Mouse (Mus musculus): ENCODE data around the gene Serpinf2. TPM values are rescaled to one million over a fixed set of nuclear protein-coding genes. Genes with fewer than 3 reads are reported as not detected.

The Serpinf2 gene
- polyA plus RNA-seq, 1 experiment, result 1.4 TPM

DNA sequence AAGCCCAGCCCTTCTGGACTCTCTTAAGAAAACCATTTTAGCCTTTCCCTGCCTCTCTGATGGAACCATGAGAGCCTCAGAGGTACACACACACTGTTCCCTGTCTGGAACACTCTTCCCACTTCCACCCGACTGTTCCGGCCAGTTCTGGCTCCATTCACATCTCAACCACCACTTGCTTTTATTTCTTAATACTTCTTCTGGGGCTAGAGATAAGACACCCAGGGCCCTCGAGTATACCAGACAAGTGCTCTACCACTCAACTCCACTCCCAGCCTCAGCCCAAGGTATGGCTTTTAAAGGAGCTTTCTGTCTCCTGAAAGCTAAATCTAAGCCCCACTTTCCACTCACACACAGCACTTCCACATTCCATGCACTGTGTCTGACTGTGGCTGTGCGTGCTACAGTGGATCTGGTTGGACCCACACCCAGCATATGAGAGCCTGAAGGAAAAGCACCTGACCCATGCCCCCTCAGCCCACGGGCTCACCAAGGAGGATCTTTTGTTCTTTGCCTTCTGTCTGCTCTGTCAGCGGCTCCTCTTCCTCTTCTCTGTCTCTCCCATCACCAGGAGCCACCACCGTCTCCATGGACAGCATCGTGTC, 11.0 kb upstream of the Serpinf2 start:
- WGBS, result 87% methylated on average over 8 of the region's 8 CpGs
- no peaks in the 10 kb centered on the region for H3K27me3 ChIP-seq (ENCODE audit: control insufficient read depth, insufficient read depth, low read length)
- peaks cover 27% of the 10 kb centered on the region for H3K4me1 ChIP-seq (replicated peaks; ENCODE audit: control insufficient read depth, insufficient read depth, low read length)
- no peak for TF ChIP-seq CTCF (IDR thresholded peaks at IDR 0.05; ENCODE audit: borderline replicate concordance, control insufficient read depth, extremely low read depth, insufficient read depth, low read length, poor library complexity)
- no peak for TF ChIP-seq POLR2A (IDR thresholded peaks at IDR 0.05; ENCODE audit: control insufficient read depth, extremely low read depth, insufficient read depth, low read length, poor library complexity)
- H3K36me3 ChIP-seq (ENCODE audit: control insufficient read depth, insufficient read depth, low read length), result peaks cover 18% of the 10 kb centered on the region
- no peak overlapping the region for H3K27ac ChIP-seq (ENCODE audit: control insufficient read depth, insufficient read depth, low read length)
- H3K4me3 ChIP-seq (ENCODE audit: control insufficient read depth, insufficient read depth, low read length), result no peak overlapping the region
- no peak for DNase-seq

DNA sequence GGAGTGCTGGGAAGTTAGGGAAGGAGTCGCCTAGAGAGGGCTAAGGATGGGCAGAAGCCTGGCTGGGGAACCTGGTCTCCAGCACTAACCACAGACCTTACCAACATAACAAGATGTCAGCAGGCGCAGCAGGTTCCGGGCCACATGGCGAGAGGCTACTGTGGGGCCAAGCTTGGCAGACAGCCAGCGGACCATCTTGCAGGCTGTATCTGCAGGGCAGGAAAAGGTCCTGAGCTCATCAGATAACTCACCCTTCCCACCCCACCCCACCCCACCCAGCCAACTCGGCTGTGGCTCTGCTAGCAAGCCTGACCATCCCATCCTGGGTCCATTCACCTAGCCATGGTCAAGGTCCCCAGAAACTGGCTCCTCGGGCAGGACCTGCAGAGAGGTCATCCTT, 10.3 kb upstream of the Serpinf2 start:
- Histone ChIP-seq H3K36me3 (ENCODE audit: control insufficient read depth, insufficient read depth, low read length) (peaks cover 18% of the 10 kb centered on the region), H3K4me1 (replicated peaks; ENCODE audit: control insufficient read depth, insufficient read depth, low read length) (peaks cover 20% of the 10 kb centered on the region), H3K27ac (ENCODE audit: control insufficient read depth, insufficient read depth, low read length) (no peak overlapping the region), H3K27me3 (ENCODE audit: control insufficient read depth, insufficient read depth, low read length) (no peaks in the 10 kb centered on the region), H3K4me3 (ENCODE audit: control insufficient read depth, insufficient read depth, low read length) (no peak overlapping the region)
- WGBS, result 86% methylated on average over 7 of the region's 7 CpGs
- no peak for DNase-seq
- TF ChIP-seq POLR2A (IDR thresholded peaks at IDR 0.05; ENCODE audit: control insufficient read depth, extremely low read depth, insufficient read depth, low read length, poor library complexity) (no peak), CTCF (IDR thresholded peaks at IDR 0.05; ENCODE audit: borderline replicate concordance, control insufficient read depth, extremely low read depth, insufficient read depth, low read length, poor library complexity) (no peak)

DNA sequence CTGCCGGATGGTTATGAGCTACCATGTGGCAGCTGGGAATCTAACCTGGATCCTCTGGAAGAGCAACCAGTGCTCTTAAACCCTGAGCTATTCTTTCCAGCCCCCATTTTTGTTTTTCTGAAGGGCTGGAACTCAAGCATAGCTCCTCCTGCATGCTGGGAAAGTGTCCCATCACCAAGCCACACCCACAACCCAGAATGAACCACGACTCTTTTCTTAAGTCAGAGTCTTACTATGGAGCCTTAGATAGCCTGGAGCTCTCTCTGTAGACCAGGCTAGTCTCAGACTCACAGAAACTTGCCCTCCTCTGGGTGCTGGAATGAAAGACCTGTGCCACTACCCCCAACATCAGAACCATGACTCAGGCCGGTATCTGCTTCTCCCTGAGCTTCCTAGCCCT, 9.2 kb upstream of the Serpinf2 start:
- TF ChIP-seq CTCF (IDR thresholded peaks at IDR 0.05; ENCODE audit: borderline replicate concordance, control insufficient read depth, extremely low read depth, insufficient read depth, low read length, poor library complexity) (no peak), POLR2A (IDR thresholded peaks at IDR 0.05; ENCODE audit: control insufficient read depth, extremely low read depth, insufficient read depth, low read length, poor library complexity) (no peak)
- no peak overlapping the region for H3K4me3 ChIP-seq (ENCODE audit: control insufficient read depth, insufficient read depth, low read length)
- WGBS, result 72% methylated on average over 3 of the region's 3 CpGs
- H3K27ac ChIP-seq (ENCODE audit: control insufficient read depth, insufficient read depth, low read length), result no peak overlapping the region
- H3K27me3 ChIP-seq (ENCODE audit: control insufficient read depth, insufficient read depth, low read length), result no peaks in the 10 kb centered on the region
- DNase-seq, result no peak
- peaks cover 18% of the 10 kb centered on the region for H3K36me3 ChIP-seq (ENCODE audit: control insufficient read depth, insufficient read depth, low read length)
- H3K4me1 ChIP-seq (replicated peaks; ENCODE audit: control insufficient read depth, insufficient read depth, low read length), result peaks cover 13% of the 10 kb centered on the region

DNA sequence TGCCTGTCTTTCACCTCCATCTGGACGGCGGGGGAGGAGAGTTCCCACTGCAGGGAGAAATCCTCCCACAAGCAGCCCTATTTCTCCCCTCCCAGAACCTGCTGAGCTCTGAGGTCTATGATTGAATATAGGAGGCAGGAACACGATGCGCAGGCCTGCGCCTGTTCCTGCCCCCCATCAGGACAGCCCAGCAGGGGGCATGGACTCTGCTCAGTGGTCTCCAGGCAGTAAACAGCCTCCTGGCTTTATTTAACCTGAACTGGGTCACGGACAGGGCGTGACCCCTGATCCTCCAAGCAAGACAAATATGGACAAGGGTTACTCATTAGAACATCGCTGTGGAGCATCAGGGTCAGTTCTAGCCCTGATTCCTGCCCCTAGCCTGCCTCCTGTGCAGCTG, 4.3 kb upstream of the Serpinf2 start:
- no peak overlapping the region for H3K4me3 ChIP-seq (ENCODE audit: control insufficient read depth, insufficient read depth, low read length)
- H3K27me3 ChIP-seq (ENCODE audit: control insufficient read depth, insufficient read depth, low read length), result no peaks in the 10 kb centered on the region
- no peaks in the 10 kb centered on the region for H3K4me1 ChIP-seq (replicated peaks; ENCODE audit: control insufficient read depth, insufficient read depth, low read length)
- WGBS, result 95% methylated on average over 8 of the region's 8 CpGs
- H3K27ac ChIP-seq (ENCODE audit: control insufficient read depth, insufficient read depth, low read length), result no peak overlapping the region
- no peak for DNase-seq
- peaks cover 20% of the 10 kb centered on the region for H3K36me3 ChIP-seq (ENCODE audit: control insufficient read depth, insufficient read depth, low read length)
- TF ChIP-seq CTCF (IDR thresholded peaks at IDR 0.05; ENCODE audit: borderline replicate concordance, control insufficient read depth, extremely low read depth, insufficient read depth, low read length, poor library complexity) (no peak), POLR2A (IDR thresholded peaks at IDR 0.05; ENCODE audit: control insufficient read depth, extremely low read depth, insufficient read depth, low read length, poor library complexity) (no peak)

DNA sequence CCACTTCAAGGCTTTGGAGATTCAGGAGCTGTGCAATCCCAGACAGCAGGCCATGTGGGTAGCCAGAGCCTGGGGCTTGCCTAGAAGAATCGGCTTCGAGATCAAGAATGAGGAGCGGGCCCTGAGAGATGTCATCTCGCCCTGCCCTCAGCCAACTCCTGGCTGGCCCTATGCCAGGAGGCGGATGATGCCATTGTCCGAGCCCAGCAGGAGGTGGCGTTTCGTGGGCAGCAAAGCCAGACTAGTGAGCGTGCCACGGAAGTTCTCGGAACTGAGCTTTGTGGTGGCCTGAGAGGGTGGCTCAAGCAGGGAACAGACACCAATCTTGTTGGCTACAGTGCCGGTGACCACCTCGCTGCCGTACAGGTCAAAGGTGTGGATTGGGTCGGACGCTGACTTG, 2.2 kb upstream of the Serpinf2 start:
- Histone ChIP-seq H3K4me1 (replicated peaks; ENCODE audit: control insufficient read depth, insufficient read depth, low read length) (no peaks in the 10 kb centered on the region), H3K36me3 (ENCODE audit: control insufficient read depth, insufficient read depth, low read length) (peaks cover 5% of the 10 kb centered on the region; the same call in 1 of the 2 replicates), H3K27me3 (ENCODE audit: control insufficient read depth, insufficient read depth, low read length) (no peaks in the 10 kb centered on the region), H3K27ac (ENCODE audit: control insufficient read depth, insufficient read depth, low read length) (no peak overlapping the region), H3K4me3 (ENCODE audit: control insufficient read depth, insufficient read depth, low read length) (no peak overlapping the region)
- 98% methylated on average over 16 of the region's 16 CpGs for WGBS
- no peak for TF ChIP-seq CTCF (IDR thresholded peaks at IDR 0.05; ENCODE audit: borderline replicate concordance, control insufficient read depth, extremely low read depth, insufficient read depth, low read length, poor library complexity)
- TF ChIP-seq POLR2A (IDR thresholded peaks at IDR 0.05; ENCODE audit: control insufficient read depth, extremely low read depth, insufficient read depth, low read length, poor library complexity), result no peak
- DNase-seq, result no peak

DNA sequence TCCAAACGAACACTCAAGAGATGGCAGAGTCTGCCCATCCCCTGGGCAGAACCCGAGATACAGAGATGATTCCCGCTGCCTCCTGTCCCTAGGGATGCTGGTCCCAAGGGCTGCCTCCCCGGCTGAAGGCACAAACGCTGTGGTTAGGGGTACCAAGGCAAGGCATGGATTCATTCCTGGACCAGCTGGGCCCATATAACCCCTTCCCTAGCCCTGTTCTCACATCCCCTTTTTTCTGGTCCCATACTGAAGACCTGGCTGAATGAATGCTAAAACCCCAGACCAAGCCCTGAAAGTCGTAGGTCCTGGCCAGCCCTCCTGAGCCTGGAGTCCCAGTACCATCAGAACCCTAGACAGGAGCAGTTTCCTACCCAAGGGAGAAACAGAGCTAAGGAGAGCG, 1.6 kb upstream of the Serpinf2 start:
- Histone ChIP-seq H3K4me1 (replicated peaks; ENCODE audit: control insufficient read depth, insufficient read depth, low read length) (no peaks in the 10 kb centered on the region), H3K36me3 (ENCODE audit: control insufficient read depth, insufficient read depth, low read length) (peaks cover 5% of the 10 kb centered on the region; the same call in 1 of the 2 replicates), H3K27me3 (ENCODE audit: control insufficient read depth, insufficient read depth, low read length) (no peaks in the 10 kb centered on the region), H3K27ac (ENCODE audit: control insufficient read depth, insufficient read depth, low read length) (no peak overlapping the region), H3K4me3 (ENCODE audit: control insufficient read depth, insufficient read depth, low read length) (no peak overlapping the region)
- DNase-seq, result no peak
- WGBS, result 93% methylated on average over 7 of the region's 7 CpGs
- TF ChIP-seq CTCF (IDR thresholded peaks at IDR 0.05; ENCODE audit: borderline replicate concordance, control insufficient read depth, extremely low read depth, insufficient read depth, low read length, poor library complexity), result no peak
- TF ChIP-seq POLR2A (IDR thresholded peaks at IDR 0.05; ENCODE audit: control insufficient read depth, extremely low read depth, insufficient read depth, low read length, poor library complexity), result no peak

DNA sequence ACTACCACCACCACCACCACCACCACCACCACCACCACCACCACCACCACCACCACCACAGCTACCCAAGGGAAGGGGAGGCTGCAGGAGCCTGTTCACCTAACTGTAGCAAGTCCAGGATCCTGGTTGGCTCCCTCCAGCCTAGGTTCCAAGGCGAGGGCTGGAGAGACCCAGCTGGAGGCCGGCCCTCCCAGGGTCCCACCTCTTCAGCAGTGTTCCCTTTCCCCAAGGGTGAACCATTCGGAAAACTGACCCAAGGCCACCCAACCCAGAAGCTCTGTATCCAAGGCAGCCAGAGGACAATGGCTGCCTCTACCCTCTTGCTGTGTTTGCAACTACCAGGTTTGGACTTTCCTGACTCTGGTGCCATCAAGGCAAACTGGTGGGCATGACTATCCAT, 560 bp upstream of the Serpinf2 start:
- Histone ChIP-seq H3K36me3 (ENCODE audit: control insufficient read depth, insufficient read depth, low read length) (peaks cover 5% of the 10 kb centered on the region; the same call in 1 of the 2 replicates), H3K27me3 (ENCODE audit: control insufficient read depth, insufficient read depth, low read length) (no peaks in the 10 kb centered on the region), H3K4me1 (replicated peaks; ENCODE audit: control insufficient read depth, insufficient read depth, low read length) (no peaks in the 10 kb centered on the region), H3K4me3 (ENCODE audit: control insufficient read depth, insufficient read depth, low read length) (no peak overlapping the region), H3K27ac (ENCODE audit: control insufficient read depth, insufficient read depth, low read length) (no peak overlapping the region)
- 96% methylated on average over 3 of the region's 3 CpGs for WGBS
- no peak for DNase-seq
- TF ChIP-seq CTCF (IDR thresholded peaks at IDR 0.05; ENCODE audit: borderline replicate concordance, control insufficient read depth, extremely low read depth, insufficient read depth, low read length, poor library complexity) (no peak), POLR2A (IDR thresholded peaks at IDR 0.05; ENCODE audit: control insufficient read depth, extremely low read depth, insufficient read depth, low read length, poor library complexity) (no peak)
